Comparison of ENCODE assay signal across 8 mouse cellular contexts in the genomic region with DNA sequence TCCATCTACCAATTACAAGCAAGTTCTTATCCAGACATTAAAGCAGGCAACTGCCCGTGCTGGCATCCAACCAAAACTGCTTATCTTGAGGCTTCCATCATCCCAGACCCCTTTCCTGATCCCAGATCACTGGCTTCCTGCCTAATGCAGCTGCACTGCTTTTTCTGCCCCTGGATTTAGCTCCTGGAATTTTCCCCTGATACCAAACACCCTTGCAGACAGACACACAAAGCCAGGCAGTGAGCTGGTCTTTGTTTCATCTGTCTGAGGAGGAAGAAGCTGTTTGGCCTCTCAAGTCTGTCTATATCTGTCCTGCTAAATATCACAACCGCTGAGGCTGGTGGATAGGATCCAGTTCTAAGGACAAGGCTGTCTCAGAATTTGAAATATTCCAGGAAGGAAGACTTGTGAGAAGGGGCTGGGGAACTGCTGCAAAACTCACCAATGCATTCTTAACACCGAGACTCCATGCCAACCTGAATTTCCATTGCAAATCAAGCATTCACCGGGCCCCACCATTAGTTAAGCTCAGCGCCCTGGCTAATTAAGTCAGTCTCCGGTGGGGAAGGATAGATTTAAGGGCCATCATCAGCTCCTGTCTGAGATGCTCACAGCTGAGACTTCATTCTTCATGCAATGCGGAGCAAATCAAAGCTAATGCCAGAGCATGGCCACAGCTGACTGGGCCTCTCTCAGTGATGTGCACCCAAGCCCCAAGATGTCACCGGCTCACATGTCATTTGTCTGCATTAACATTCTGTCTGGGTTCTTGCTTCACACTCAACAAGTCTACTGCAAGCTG.
DNase-seq lines count a peak whose midpoint lies in the region; ATAC-seq lines count a peak whose summit lies in the region.

No protein-coding gene starts in this region.

- peaks cover 66% of the 10 kb centered on the region for H3K4me1 ChIP-seq in embryonic facial prominence, embryonic 10.5 days
- H3K4me1 ChIP-seq in limb, embryonic 13.5 days, result peaks cover 78% of the 10 kb centered on the region

- no peak overlapping the region for H3K4me3 ChIP-seq in embryonic facial prominence, embryonic 10.5 days
- no peak overlapping the region for H3K4me3 ChIP-seq in limb, embryonic 13.5 days

- H3K27me3 ChIP-seq in embryonic facial prominence, embryonic 10.5 days (replicated peaks; ENCODE audit: low read depth, poor library complexity, severe bottlenecking), result no peaks in the 10 kb centered on the region
- no peaks in the 10 kb centered on the region for H3K27me3 ChIP-seq in limb, embryonic 13.5 days

- H3K9ac ChIP-seq in limb, embryonic 13.5 days, result no peak overlapping the region

- ATAC-seq in limb, embryonic 13.5 days (ENCODE audit: low FRiP score, low read depth), result peak; percentile 37; the same call in 1 of the 2 replicates

- DNase-seq in cerebellum, postnatal 10 days, result peak; percentile 53 to 57
- no peak for DNase-seq in cerebellum, adult 18-20 months
- DNase-seq in embryonic facial prominence, embryonic 10.5 days (ENCODE audit: low spot score), result peak; percentile 41
- peak; percentile 39 for DNase-seq in heart, postnatal 4 days
- DNase-seq in retina, postnatal 1 day, result peak; percentile 77
- no peak for DNase-seq in cerebellum, adult 11 months
- no peak for DNase-seq in layer of hippocampus, postnatal 36 days

- H3K27ac ChIP-seq in embryonic facial prominence, embryonic 10.5 days (replicated peaks), result peak overlapping the region; percentile 77
- peak overlapping the region; percentile 48; the same call in 1 of the 2 replicates for H3K27ac ChIP-seq in limb, embryonic 13.5 days

- H3K9me3 ChIP-seq in embryonic facial prominence, embryonic 10.5 days, result no peaks in the 10 kb centered on the region
- H3K9me3 ChIP-seq in limb, embryonic 13.5 days, result no peaks in the 10 kb centered on the region

- WGBS in embryonic facial prominence, embryonic 10.5 days, result 29% methylated on average over 8 of the region's 8 CpGs
- 20% methylated on average over 8 of the region's 8 CpGs for WGBS in limb, embryonic 13.5 days

- H3K4me2 ChIP-seq in limb, embryonic 13.5 days (replicated peaks), result no peak overlapping the region

- no peaks in the 10 kb centered on the region for H3K36me3 ChIP-seq in embryonic facial prominence, embryonic 10.5 days (replicated peaks)
- no peaks in the 10 kb centered on the region for H3K36me3 ChIP-seq in limb, embryonic 13.5 days

Comparison
In these comparisons a context has a peak if more than half of its experiments do, and no peak if none do; other contexts are left out.
1. DNase-seq: peak in cerebellum, postnatal 10 days (2 of 2), embryonic facial prominence, embryonic 10.5 days (single experiment), heart, postnatal 4 days (single experiment) and retina, postnatal 1 day (single experiment); none in cerebellum, adult 18-20 months (0 of 2), cerebellum, adult 11 months (single experiment) and layer of hippocampus, postnatal 36 days (0 of 2).